Mouse (Mus musculus) small intestine, adult 2 months (tissue): Measurements from ENCODE around the gene Pithd1. TPM values are rescaled to one million over a fixed set of nuclear protein-coding genes. Genes with fewer than 3 reads are reported as not detected.

Experiments
- H3K27ac ChIP-seq: fragments of 200-500 bp; 2 replicates; pipeline ENCODE4 v1.5.1; 2012; ENCODE audit warnings: low read depth, low read length, control low read depth, inconsistent platforms; ENCODE audit not compliant: insufficient read depth
- H3K27me3 ChIP-seq: fragments of 200-500 bp; 2 replicates; pipeline ENCODE4 v1.6.1; 2012; ENCODE audit warnings: mild to moderate bottlenecking, moderate library complexity, low read length, inconsistent platforms; ENCODE audit not compliant: control insufficient read depth, insufficient read depth
- H3K36me3 ChIP-seq: fragments of 200-500 bp; 2 replicates; pipeline ENCODE4 v1.6.1; 2012; ENCODE audit warnings: mild to moderate bottlenecking, low read length, control low read depth, inconsistent platforms; ENCODE audit not compliant: control insufficient read depth, insufficient read depth
- H3K4me1 ChIP-seq: fragments of 200-500 bp; 2 replicates; pipeline ENCODE4 v1.6.1; 2012; ENCODE audit warnings: low read length, inconsistent platforms, mixed read lengths; ENCODE audit not compliant: control insufficient read depth, insufficient read depth, insufficient read length
- H3K4me3 ChIP-seq: fragments of 200-500 bp; 2 replicates; pipeline ENCODE4 v1.5.1; 2012; ENCODE audit warnings: low read depth, mild to moderate bottlenecking, control low read depth, inconsistent platforms, low read length, moderate library complexity
- CTCF ChIP-seq: fragments of 200-500 bp; IDR thresholded peaks from 2 replicates; pipeline ENCODE4 v1.5.1; 2012; ENCODE audit warnings: low read depth, mild to moderate bottlenecking, control low read depth, inconsistent platforms, low read length, moderate library complexity, mixed read lengths; ENCODE audit not compliant: insufficient replicate concordance, insufficient read length; ENCODE audit errors: extremely low read depth
- POLR2A ChIP-seq: fragments of 200-500 bp; IDR thresholded peaks from 2 replicates; pipeline ENCODE4 v1.6.1; 2012; ENCODE audit warnings: low read depth, mild to moderate bottlenecking, control low read depth, inconsistent platforms, low read length, moderate library complexity
- WGBS: fragments of 180-500 bp; shearing (Covaris S2); methylation state at CpG from one replicate; pipeline ENCODE4 v1.1.7; 2018; 5-methylcytosine and 5-hydroxymethylcytosine counted together
- polyA plus RNA-seq: library from polyadenylated mRNA; depleted of rRNA; stranded (reverse); fragments of >200 nt; gene quantifications from 2 replicates; pipeline ENCODE4 v1.2.3, GENCODE M21; 2012

Pithd1 gene
- polyA plus RNA-seq, 1 experiment = 60.0 TPM

GRCm38 (mm10) chr4:136010586-136010985, 23.5 kb upstream of the Pithd1 start:
- TF ChIP-seq CTCF (no peak), POLR2A (no peak)
- WGBS = 84% methylated on average over 4 of the region's 4 CpGs
- Histone ChIP-seq H3K27me3 (no peaks in the 10 kb centered on the region), H3K4me3 (no peak overlapping the region), H3K36me3 (peaks cover 66% of the 10 kb centered on the region), H3K27ac (no peak overlapping the region), H3K4me1 (no peaks in the 10 kb centered on the region)

GRCm38 (mm10) chr4:136008782-136009447, 21.9 kb upstream of the Pithd1 start:
- H3K4me1 ChIP-seq = no peaks in the 10 kb centered on the region
- TF ChIP-seq CTCF = no peak
- TF ChIP-seq POLR2A = no peak
- no peak overlapping the region for H3K27ac ChIP-seq
- H3K36me3 ChIP-seq = peaks cover 79% of the 10 kb centered on the region
- H3K4me3 ChIP-seq = no peak overlapping the region
- WGBS = 87% methylated on average over 8 of the region's 8 CpGs
- H3K27me3 ChIP-seq = no peaks in the 10 kb centered on the region

GRCm38 (mm10) chr4:136006821-136007220, 19.8 kb upstream of the Pithd1 start:
- TF ChIP-seq CTCF (no peak), POLR2A (no peak)
- Histone ChIP-seq H3K27me3 (no peaks in the 10 kb centered on the region), H3K27ac (no peak overlapping the region), H3K4me3 (no peak overlapping the region), H3K4me1 (no peaks in the 10 kb centered on the region), H3K36me3 (peaks cover 79% of the 10 kb centered on the region)
- 74% methylated on average over 3 of the region's 3 CpGs for WGBS

GRCm38 (mm10) chr4:136004921-136005320, 17.9 kb upstream of the Pithd1 start:
- Histone ChIP-seq H3K4me1 (no peaks in the 10 kb centered on the region), H3K36me3 (peaks cover 61% of the 10 kb centered on the region), H3K27ac (no peak overlapping the region), H3K27me3 (no peaks in the 10 kb centered on the region), H3K4me3 (no peak overlapping the region)
- TF ChIP-seq CTCF = no peak
- no peak for TF ChIP-seq POLR2A
- 89% methylated on average over 2 of the region's 2 CpGs for WGBS

GRCm38 (mm10) chr4:136004107-136004675, 17.1 kb upstream of the Pithd1 start:
- no peaks in the 10 kb centered on the region for H3K27me3 ChIP-seq
- H3K4me3 ChIP-seq = no peak overlapping the region
- H3K4me1 ChIP-seq = no peaks in the 10 kb centered on the region
- peaks cover 55% of the 10 kb centered on the region for H3K36me3 ChIP-seq
- TF ChIP-seq CTCF (no peak), POLR2A (no peak)
- WGBS = 74% methylated on average over 5 of the region's 5 CpGs
- H3K27ac ChIP-seq = no peak overlapping the region

GRCm38 (mm10) chr4:135995118-135995517, 8.1 kb upstream of the Pithd1 start:
- Histone ChIP-seq H3K4me1 (no peaks in the 10 kb centered on the region), H3K27ac (no peak overlapping the region), H3K27me3 (no peaks in the 10 kb centered on the region), H3K36me3 (no peaks in the 10 kb centered on the region), H3K4me3 (no peak overlapping the region)
- 54% methylated on average over 4 of the region's 4 CpGs for WGBS
- TF ChIP-seq CTCF = no peak
- no peak for TF ChIP-seq POLR2A

GRCm38 (mm10) chr4:135993941-135994340, 6.9 kb upstream of the Pithd1 start:
- no peak overlapping the region for H3K4me3 ChIP-seq
- H3K27ac ChIP-seq = no peak overlapping the region
- WGBS = 96% methylated on average over 6 of the region's 6 CpGs
- no peaks in the 10 kb centered on the region for H3K27me3 ChIP-seq
- H3K36me3 ChIP-seq = no peaks in the 10 kb centered on the region
- TF ChIP-seq CTCF (no peak), POLR2A (no peak)
- H3K4me1 ChIP-seq = no peaks in the 10 kb centered on the region
